Mouse (Mus musculus) limb, embryonic 10.5 days (tissue): ENCODE results near the gene Mindy4b-ps. TPM values are rescaled to one million over a fixed set of nuclear protein-coding genes. Genes with fewer than 3 reads are reported as not detected.
"Not testable (repeated sequence)": the region's sequence is repeated elsewhere in the genome, so short reads cannot be mapped to it uniquely, and the experiment has no call there.

Experiments
- DNase-seq: peaks from one replicate; pipeline ENCODE4 v3.0.0-alpha.2; 2017; ENCODE audit warnings: low spot score
- H3K27ac ChIP-seq: fragments of 300-500 bp; sonication (generic); 2 replicates; pipeline ENCODE4 v1.5.1; 2016; ENCODE audit warnings: mild to moderate bottlenecking
- H3K27me3 ChIP-seq: fragments of 300-500 bp; sonication (generic); 2 replicates; pipeline ENCODE4 v1.6.1; 2016; ENCODE audit warnings: low read depth, mild to moderate bottlenecking; ENCODE audit not compliant: poor library complexity, severe bottlenecking
- H3K36me3 ChIP-seq: fragments of 300-500 bp; sonication (generic); 2 replicates; pipeline ENCODE4 v1.6.1; 2016; ENCODE audit warnings: mild to moderate bottlenecking, moderate library complexity
- H3K4me1 ChIP-seq: fragments of 300-500 bp; sonication (generic); 2 replicates; pipeline ENCODE4 v1.6.1; 2016
- H3K4me3 ChIP-seq: fragments of 300-500 bp; sonication (generic); 2 replicates; pipeline ENCODE4 v1.5.1; 2016; ENCODE audit warnings: mild to moderate bottlenecking, moderate library complexity
- H3K9me3 ChIP-seq: fragments of 300-500 bp; sonication (generic); replicated peaks from 2 replicates; pipeline ENCODE4 v1.6.1; 2016; ENCODE audit warnings: mild to moderate bottlenecking
- WGBS: fragments of 180-500 bp; shearing (Covaris S2); methylation state at CpG from one replicate; pipeline ENCODE4 v1.1.7; 2016; 5-methylcytosine and 5-hydroxymethylcytosine counted together
- polyA plus RNA-seq: library from polyadenylated mRNA; unstranded; fragments of >200 nt; fragmentation: Nextera tagmentation; extraction: Ambion mirVana; gene quantifications from 2 replicates; pipeline ENCODE4 v1.2.1, GENCODE M21; 2016

Mindy4b-ps gene
- polyA plus RNA-seq, result not detected in 2 replicates

DNA sequence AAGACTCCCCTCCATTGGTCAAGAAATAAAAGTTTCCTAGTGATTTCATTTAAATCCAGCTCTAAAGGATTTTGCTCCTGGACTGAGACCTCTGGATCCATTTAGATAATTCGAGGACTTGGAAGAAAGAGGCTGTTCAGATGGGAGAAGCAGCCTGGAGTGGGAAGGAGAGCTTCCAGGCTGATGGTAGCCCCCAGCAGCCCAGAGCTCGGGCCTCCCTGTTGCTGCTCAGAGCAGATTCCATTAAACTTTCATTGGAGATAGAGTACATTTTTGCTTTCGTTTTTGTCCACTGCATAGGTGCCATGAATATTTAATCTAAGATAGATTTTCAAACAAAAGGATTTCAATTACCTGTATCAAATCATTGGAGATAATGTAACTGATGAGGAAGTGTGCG lies at the start of gene Mindy4b-ps:
Gene Mindy4b-ps, minus strand, starts transcription at position 101 of the 400 bp plus-strand sequence.
- Histone ChIP-seq H3K4me1 (0 out of 2 replicates have a peak, but pooled peaks cover 1% of the 10 kb centered on the region), H3K9me3 (no peaks in the 10 kb centered on the region), H3K27ac (no peak within 1 kb of the TSS), H3K36me3 (no peaks in the 10 kb centered on the region), H3K27me3 (no peaks in the 10 kb centered on the region), H3K4me3 (no peak within 1 kb of the TSS)
- no peak for DNase-seq
- 81% methylated on average over 4 of the region's 4 CpGs for WGBS

- H3K27ac ChIP-seq, DNase-seq, H3K4me1 ChIP-seq, H3K36me3 ChIP-seq, H3K27me3 ChIP-seq, H3K4me3 ChIP-seq, H3K9me3 ChIP-seq: not testable (repeated sequence)
- WGBS, result 85% methylated on average over 2 of the region's 2 CpGs
These were observed 49.8 kb upstream of the Mindy4b-ps start for GRCm38 (mm10) chr3:58871882-58872281.

- 77% methylated on average over 7 of the region's 7 CpGs for WGBS
These were observed 43.6 kb upstream of the Mindy4b-ps start for GRCm38 (mm10) chr3:58865690-58866089.

GRCm38 (mm10) chr3:58862976-58863375 lies 40.9 kb upstream of the Mindy4b-ps start:
- WGBS, result 87% methylated on average over 2 of the region's 2 CpGs
- no peak overlapping the region for H3K27ac ChIP-seq
- H3K4me1 ChIP-seq, result no peaks in the 10 kb centered on the region
- H3K27me3 ChIP-seq, result no peaks in the 10 kb centered on the region
- H3K9me3 ChIP-seq, result no peaks in the 10 kb centered on the region
- no peak for DNase-seq
- no peaks in the 10 kb centered on the region for H3K36me3 ChIP-seq
- H3K4me3 ChIP-seq, result no peak overlapping the region

More at GRCm38 (mm10) chr3:58865690-58866089, 43.6 kb upstream of the Mindy4b-ps start:
- H3K9me3 ChIP-seq, result no peaks in the 10 kb centered on the region
- H3K4me3 ChIP-seq, result no peak overlapping the region
- H3K4me1 ChIP-seq, result no peaks in the 10 kb centered on the region
- H3K36me3 ChIP-seq, result no peaks in the 10 kb centered on the region
- H3K27me3 ChIP-seq, result no peaks in the 10 kb centered on the region
- no peak for DNase-seq
- H3K27ac ChIP-seq, result no peak overlapping the region

DNA sequence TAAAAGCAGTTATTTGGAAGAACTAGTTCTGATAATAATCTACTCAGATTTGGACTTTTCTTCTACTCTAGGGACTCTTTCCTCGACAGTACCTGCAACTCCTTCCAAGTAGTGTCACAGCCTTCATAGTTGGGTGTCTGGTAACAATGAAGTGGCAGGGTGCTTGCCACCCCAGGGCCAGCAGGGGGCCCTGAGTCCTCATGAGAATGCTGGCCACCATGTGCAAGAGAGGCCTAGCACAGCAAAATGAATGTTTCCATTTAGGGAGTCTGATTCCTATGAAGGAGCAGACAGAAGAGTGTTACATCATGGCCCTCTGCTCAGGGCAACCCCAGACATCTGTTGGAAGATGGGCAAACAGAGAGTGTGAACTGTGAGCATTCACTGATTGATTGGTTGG lies 21.3 kb upstream of the Mindy4b-ps start:
- H3K36me3 ChIP-seq, result no peaks in the 10 kb centered on the region
- H3K4me3 ChIP-seq, result no peak overlapping the region
- 74% methylated on average over 1 of the region's 1 CpGs for WGBS
- H3K27me3 ChIP-seq, result no peaks in the 10 kb centered on the region
- no peak for DNase-seq
- no peaks in the 10 kb centered on the region for H3K4me1 ChIP-seq
- no peak overlapping the region for H3K27ac ChIP-seq
- H3K9me3 ChIP-seq, result no peaks in the 10 kb centered on the region

- Histone ChIP-seq H3K36me3 (no peaks in the 10 kb centered on the region), H3K27ac (no peak overlapping the region), H3K9me3 (no peaks in the 10 kb centered on the region), H3K27me3 (no peaks in the 10 kb centered on the region), H3K4me3 (no peak overlapping the region), H3K4me1 (no peaks in the 10 kb centered on the region)
- DNase-seq, result no peak
- WGBS, result 88% methylated on average over 5 of the region's 5 CpGs
These were observed 11.5 kb upstream of the Mindy4b-ps start for GRCm38 (mm10) chr3:58833442-58834160.

- no peaks in the 10 kb centered on the region for H3K36me3 ChIP-seq
- DNase-seq, result no peak
- H3K4me3 ChIP-seq, result no peak overlapping the region
- H3K4me1 ChIP-seq, result no peaks in the 10 kb centered on the region
- 93% methylated on average over 2 of the region's 2 CpGs for WGBS
- H3K27ac ChIP-seq, result no peak overlapping the region
- H3K27me3 ChIP-seq, result no peaks in the 10 kb centered on the region
- no peaks in the 10 kb centered on the region for H3K9me3 ChIP-seq
These were observed 10.8 kb upstream of the Mindy4b-ps start for GRCm38 (mm10) chr3:58832888-58833287.

DNA sequence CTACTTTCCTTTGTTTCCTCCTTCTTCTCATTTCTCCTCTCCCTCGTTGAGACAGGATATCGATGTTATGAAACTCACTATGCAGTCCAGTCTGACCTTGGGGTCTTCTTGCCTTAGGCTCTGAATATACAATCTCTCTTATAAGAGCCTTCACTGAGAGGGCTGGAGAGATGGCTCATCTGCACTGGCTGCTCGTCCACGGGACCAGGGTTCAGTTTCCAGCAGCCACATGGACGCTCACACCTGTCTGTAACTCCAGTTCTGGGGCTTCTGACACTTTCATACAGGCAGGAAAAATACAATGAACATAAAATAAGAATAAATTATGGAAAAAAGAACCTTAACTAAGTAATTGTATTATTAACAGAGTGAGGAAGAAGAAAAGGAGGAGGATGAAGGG lies 9.5 kb upstream of the Mindy4b-ps start:
- H3K4me1 ChIP-seq, result no peaks in the 10 kb centered on the region
- WGBS, result 92% methylated on average over 5 of the region's 5 CpGs
- H3K36me3 ChIP-seq, result no peaks in the 10 kb centered on the region
- H3K4me3 ChIP-seq, result no peak overlapping the region
- no peaks in the 10 kb centered on the region for H3K9me3 ChIP-seq
- H3K27ac ChIP-seq, result no peak overlapping the region
- no peaks in the 10 kb centered on the region for H3K27me3 ChIP-seq
- DNase-seq, result no peak

- Histone ChIP-seq H3K9me3 (no peaks in the 10 kb centered on the region), H3K36me3 (no peaks in the 10 kb centered on the region), H3K27ac (no peak overlapping the region), H3K4me3 (no peak overlapping the region), H3K4me1 (no peaks in the 10 kb centered on the region), H3K27me3 (no peaks in the 10 kb centered on the region)
- DNase-seq, result no peak
- 91% methylated on average over 1 of the region's 1 CpGs for WGBS
These were observed 7.8 kb upstream of the Mindy4b-ps start for GRCm38 (mm10) chr3:58829926-58830325.

DNA sequence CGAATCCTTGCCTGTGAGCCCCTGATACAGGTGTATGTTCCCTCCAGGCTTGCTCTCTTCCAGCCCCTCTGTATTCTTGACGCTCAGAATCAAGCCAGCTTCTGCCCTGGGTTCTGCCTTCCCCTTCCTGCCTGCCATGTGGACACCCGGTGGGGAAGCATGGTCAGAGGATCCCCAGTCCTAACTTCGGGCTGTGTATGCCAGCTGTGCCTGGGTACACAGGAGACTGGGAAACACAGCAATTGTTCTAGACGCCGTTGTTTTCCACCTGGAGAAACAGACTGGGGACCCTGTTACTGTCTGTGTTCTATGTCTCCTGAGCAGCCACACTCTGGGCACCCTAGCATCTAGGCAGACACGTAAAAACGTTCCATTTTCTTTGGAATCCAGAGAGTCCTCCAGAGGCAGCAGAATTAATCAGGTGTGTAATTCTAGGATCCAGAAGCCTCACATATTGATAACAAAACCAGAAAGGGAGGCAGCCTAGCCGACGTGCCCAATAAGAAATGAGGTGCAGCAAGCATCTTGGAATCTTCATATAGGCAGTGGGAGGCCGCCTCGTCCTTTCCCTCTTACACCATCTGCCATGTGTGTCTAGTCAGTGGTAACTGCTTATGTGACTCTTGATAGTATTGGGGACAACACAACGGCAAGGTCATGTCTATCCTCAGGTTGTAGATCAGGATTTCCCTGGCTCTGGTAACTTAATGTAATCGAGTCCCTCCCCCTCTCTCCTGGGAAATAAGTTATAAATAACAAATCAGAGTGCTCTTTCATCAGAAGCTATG lies 6.4 kb upstream of the Mindy4b-ps start:
- H3K36me3 ChIP-seq, result no peaks in the 10 kb centered on the region
- no peaks in the 10 kb centered on the region for H3K9me3 ChIP-seq
- no peak overlapping the region for H3K4me3 ChIP-seq
- 88% methylated on average over 14 of the region's 14 CpGs for WGBS
- H3K4me1 ChIP-seq, result no peaks in the 10 kb centered on the region
- no peak for DNase-seq
- no peak overlapping the region for H3K27ac ChIP-seq
- no peaks in the 10 kb centered on the region for H3K27me3 ChIP-seq

DNA sequence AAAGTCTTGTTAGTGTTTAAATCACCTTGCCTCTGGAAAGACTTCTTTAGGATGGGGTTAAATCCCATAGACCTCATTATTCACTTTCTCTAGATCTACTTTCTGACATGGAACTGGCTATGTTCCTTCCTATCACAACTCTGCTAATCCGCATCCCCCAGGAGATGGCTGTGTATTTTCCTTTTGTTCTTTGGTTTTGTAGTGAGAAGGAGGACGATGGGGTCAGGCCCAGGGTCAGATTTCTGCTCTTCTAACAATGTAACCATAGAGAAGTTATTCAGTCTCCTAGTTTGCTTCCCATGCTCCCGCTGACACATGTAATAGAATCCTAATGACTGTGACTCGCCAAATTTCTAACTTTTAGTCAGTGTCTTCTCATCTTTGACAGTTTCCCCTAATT lies 4.2 kb upstream of the Mindy4b-ps start:
- Histone ChIP-seq H3K9me3 (no peaks in the 10 kb centered on the region), H3K4me1 (no peaks in the 10 kb centered on the region), H3K27me3 (no peaks in the 10 kb centered on the region), H3K36me3 (no peaks in the 10 kb centered on the region), H3K27ac (no peak overlapping the region), H3K4me3 (no peak overlapping the region)
- no peak for DNase-seq
- WGBS, result 62% methylated on average over 4 of the region's 4 CpGs

GRCm38 (mm10) chr3:58817337-58817736 lies 4.8 kb downstream of the Mindy4b-ps start:
- Histone ChIP-seq H3K4me1 (0 out of 2 replicates have a peak, but pooled peaks cover 3% of the 10 kb centered on the region), H3K27ac (no peak overlapping the region), H3K9me3 (no peaks in the 10 kb centered on the region), H3K27me3 (no peaks in the 10 kb centered on the region), H3K4me3 (no peak overlapping the region), H3K36me3 (no peaks in the 10 kb centered on the region)
- WGBS, result 45% methylated on average over 6 of the region's 6 CpGs
- no peak for DNase-seq

- Histone ChIP-seq H3K4me3 (no peak overlapping the region), H3K9me3 (no peaks in the 10 kb centered on the region), H3K36me3 (no peaks in the 10 kb centered on the region), H3K27ac (no peak overlapping the region), H3K4me1 (peaks cover 17% of the 10 kb centered on the region), H3K27me3 (no peaks in the 10 kb centered on the region)
- DNase-seq, result no peak
- 97% methylated on average over 3 of the region's 3 CpGs for WGBS
These were observed 7.9 kb downstream of the Mindy4b-ps start for GRCm38 (mm10) chr3:58814191-58814590.
